12 mouse cellular contexts compared by ENCODE assay signal in genomic region chr11:24282556-24282955, GRCm38 (mm10).
DNase-seq lines count a peak whose midpoint lies in the region; ATAC-seq and TF ChIP-seq lines count a peak whose summit lies in the region.
"Had no signal": no experiment of that assay in that cellular context is flagged by ENCODE, and none has a peak within 500 bp of the region (broad histone marks: within the 10 kb centered on the region; RNA-seq: fewer than 3 reads in every experiment).

No protein-coding gene starts in this region.

- H3K36me3 ChIP-seq in E14TG2a.4 (ENCODE audit: insufficient read depth, low read length), result no peaks in the 10 kb centered on the region
- H3K36me3 ChIP-seq in hindbrain, embryonic 10.5 days, result no peaks in the 10 kb centered on the region
- no peaks in the 10 kb centered on the region for H3K36me3 ChIP-seq in midbrain, embryonic 14.5 days (ENCODE audit: control insufficient read depth, insufficient read depth, low read length)
- H3K36me3 ChIP-seq in intestine, embryonic 15.5 days, result no peaks in the 10 kb centered on the region
- H3K36me3 ChIP-seq: liver, embryonic 12.5 days had no signal

- H3K4me1 ChIP-seq in E14TG2a.4 (replicated peaks; ENCODE audit: low read depth, low read length), result peaks cover 38% of the 10 kb centered on the region
- H3K4me1 ChIP-seq in hindbrain, embryonic 10.5 days (replicated peaks), result peaks cover 68% of the 10 kb centered on the region
- peaks cover 44% of the 10 kb centered on the region for H3K4me1 ChIP-seq in midbrain, embryonic 14.5 days (ENCODE audit: control insufficient read depth, insufficient read depth, low read length)
- peaks cover 8% of the 10 kb centered on the region; the same call in 1 of the 2 replicates for H3K4me1 ChIP-seq in intestine, embryonic 15.5 days (replicated peaks)
- H3K4me1 ChIP-seq: liver, embryonic 12.5 days had no signal

- H3K9me3 ChIP-seq in E14TG2a.4 (ENCODE audit: low read length), result no peaks in the 10 kb centered on the region
- H3K9me3 ChIP-seq in hindbrain, embryonic 10.5 days, result no peaks in the 10 kb centered on the region
- H3K9me3 ChIP-seq in midbrain, embryonic 14.5 days (ENCODE audit: control insufficient read depth, low read length), result no peaks in the 10 kb centered on the region
- H3K9me3 ChIP-seq in intestine, embryonic 15.5 days, result no peaks in the 10 kb centered on the region
- H3K9me3 ChIP-seq: liver, embryonic 12.5 days had no signal

- peaks cover 62% of the 10 kb centered on the region for H3K27me3 ChIP-seq in E14TG2a.4 (ENCODE audit: insufficient read depth, low read length)
- H3K27me3 ChIP-seq in hindbrain, embryonic 10.5 days (ENCODE audit: insufficient read depth, poor library complexity, severe bottlenecking), result peaks cover 30% of the 10 kb centered on the region
- no peaks in the 10 kb centered on the region for H3K27me3 ChIP-seq in midbrain, embryonic 14.5 days (ENCODE audit: control insufficient read depth, insufficient read depth, low read length)
- no peaks in the 10 kb centered on the region for H3K27me3 ChIP-seq in intestine, embryonic 15.5 days (replicated peaks)

- H3K4me2 ChIP-seq in midbrain, embryonic 14.5 days (ENCODE audit: low read length), result peak overlapping the region; percentile 45
- no peak overlapping the region for H3K4me2 ChIP-seq in intestine, embryonic 15.5 days (replicated peaks)
- H3K4me2 ChIP-seq: liver, embryonic 12.5 days had no signal

- no peak for DNase-seq in frontal cortex, postnatal 14 days (ENCODE audit: low spot score in 2 of 2)
- DNase-seq in hindbrain, embryonic 10.5 days (ENCODE audit: low spot score), result no peak
- peak; percentile 62 for DNase-seq in midbrain, embryonic 14.5 days
- no peak for DNase-seq in ovary, postnatal 14 days (ENCODE audit: low spot score)
- DNase-seq: adrenal gland, postnatal 25 days; kidney, postnatal 36 days had no signal

- 58% methylated on average over 9 of the region's 9 CpGs for WGBS in hindbrain, embryonic 10.5 days
- 22% methylated on average over 9 of the region's 9 CpGs for WGBS in midbrain, embryonic 14.5 days
- WGBS in intestine, embryonic 15.5 days, result 44% methylated on average over 9 of the region's 9 CpGs

- H3K27ac ChIP-seq in hindbrain, embryonic 10.5 days, result peak overlapping the region; percentile 79
- peak overlapping the region; percentile 58 for H3K27ac ChIP-seq in midbrain, embryonic 14.5 days (replicated peaks; ENCODE audit: low read depth, low read length)
- no peak overlapping the region for H3K27ac ChIP-seq in intestine, embryonic 15.5 days
- H3K27ac ChIP-seq: liver, embryonic 12.5 days had no signal

- H3K4me3 ChIP-seq in E14TG2a.4 (replicated peaks; ENCODE audit: low read length), result peak overlapping the region; percentile 57
- no peak overlapping the region for H3K4me3 ChIP-seq in hindbrain, embryonic 10.5 days
- H3K4me3 ChIP-seq in midbrain, embryonic 14.5 days (replicated peaks; ENCODE audit: low read depth, low read length), result peak overlapping the region; percentile 5; the same call in 1 of the 2 replicates
- no peak overlapping the region for H3K4me3 ChIP-seq in intestine, embryonic 15.5 days (replicated peaks)
- H3K4me3 ChIP-seq: liver, embryonic 12.5 days had no signal

- TF ChIP-seq CTCF in E14TG2a.4 (conservative IDR thresholded peaks at IDR 0.05; ENCODE audit: low read length), result no peak

- peak; percentile 56 for ATAC-seq in frontal cortex, adult (ENCODE audit: low TSS enrichment)
- 0 out of 2 replicates have a peak, but pooled peaks have one; percentile 2 for ATAC-seq in midbrain, embryonic 14.5 days (ENCODE audit: low FRiP score, low TSS enrichment)
- ATAC-seq in megakaryocyte, adult 5-6 weeks (ENCODE audit: poor library complexity, severe bottlenecking), result no peak
- ATAC-seq in intestine, embryonic 15.5 days, result no peak
- ATAC-seq: liver, embryonic 12.5 days; lung, postnatal 0 days had no signal

- peak overlapping the region; percentile 20; the same call in 1 of the 2 replicates for H3K9ac ChIP-seq in midbrain, embryonic 14.5 days (replicated peaks; ENCODE audit: low read length)
- H3K9ac ChIP-seq in intestine, embryonic 15.5 days, result no peak overlapping the region
- H3K9ac ChIP-seq: liver, embryonic 12.5 days had no signal

Comparison
In these comparisons a context has a peak if more than half of its experiments do, and no peak if none do; other contexts are left out.
1. ATAC-seq: peak in frontal cortex, adult (single experiment) and midbrain, embryonic 14.5 days (single experiment); none in megakaryocyte, adult 5-6 weeks (single experiment) and intestine, embryonic 15.5 days (single experiment).
2. H3K4me3 ChIP-seq: peak in E14TG2a.4 (single experiment) and midbrain, embryonic 14.5 days (single experiment); none in hindbrain, embryonic 10.5 days (single experiment) and intestine, embryonic 15.5 days (single experiment).